Comparison of ENCODE assay signal across 12 mouse cellular contexts in genomic region chr3:130310694-130311305, GRCm38 (mm10).
DNase-seq lines count a peak whose midpoint lies in the region; ATAC-seq lines count a peak whose summit lies in the region.
"Had no signal": no experiment of that assay in that cellular context is flagged by ENCODE, and none has a peak within 500 bp of the region (broad histone marks: within the 10 kb centered on the region; RNA-seq: fewer than 3 reads in every experiment).

No protein-coding gene starts in this region.

- no peaks in the 10 kb centered on the region for H3K9me3 ChIP-seq in lung, embryonic 16.5 days (ENCODE audit: control insufficient read depth, low read length)
- H3K9me3 ChIP-seq in forebrain, embryonic 11.5 days (ENCODE audit: control insufficient read depth, low read length): no peaks in the 10 kb centered on the region
- H3K9me3 ChIP-seq in kidney, embryonic 15.5 days (replicated peaks): no peaks in the 10 kb centered on the region
- H3K9me3 ChIP-seq in midbrain, embryonic 16.5 days (replicated peaks; ENCODE audit: control insufficient read depth, low read length, poor library complexity, severe bottlenecking): no peaks in the 10 kb centered on the region
- H3K9me3 ChIP-seq: heart, embryonic 12.5 days had no signal

- no peaks in the 10 kb centered on the region for H3K36me3 ChIP-seq in lung, embryonic 16.5 days (ENCODE audit: control insufficient read depth, insufficient read depth, low read length)
- no peaks in the 10 kb centered on the region for H3K36me3 ChIP-seq in forebrain, embryonic 11.5 days (ENCODE audit: control insufficient read depth, insufficient read depth, low read length)
- no peaks in the 10 kb centered on the region for H3K36me3 ChIP-seq in kidney, embryonic 15.5 days
- no peaks in the 10 kb centered on the region for H3K36me3 ChIP-seq in midbrain, embryonic 16.5 days (ENCODE audit: control insufficient read depth, insufficient read depth, low read length)
- H3K36me3 ChIP-seq: heart, embryonic 12.5 days had no signal

- no peak overlapping the region for H3K9ac ChIP-seq in lung, embryonic 16.5 days (ENCODE audit: low read length)
- no peak overlapping the region for H3K9ac ChIP-seq in forebrain, embryonic 11.5 days (ENCODE audit: low read length)
- H3K9ac ChIP-seq in kidney, embryonic 15.5 days: no peak overlapping the region
- no peak overlapping the region for H3K9ac ChIP-seq in midbrain, embryonic 16.5 days (ENCODE audit: low read depth, low read length)
- H3K9ac ChIP-seq: heart, embryonic 12.5 days had no signal

- ATAC-seq in lung, embryonic 16.5 days (ENCODE audit: low read depth): peak; percentile 65
- peak; percentile 83 for ATAC-seq in forebrain, embryonic 11.5 days (replicated peaks; ENCODE audit: low FRiP score)
- ATAC-seq in kidney, embryonic 15.5 days (replicated peaks; ENCODE audit: low FRiP score): peak; percentile 70
- ATAC-seq in midbrain, embryonic 16.5 days: peak; percentile 76

- H3K4me2 ChIP-seq in lung, embryonic 16.5 days (ENCODE audit: low read depth, low read length): peak overlapping the region; percentile 14; the same call in 1 of the 2 replicates
- peak overlapping the region; percentile 16; the same call in 1 of the 2 replicates for H3K4me2 ChIP-seq in forebrain, embryonic 11.5 days (ENCODE audit: low read depth, low read length, severe bottlenecking)
- H3K4me2 ChIP-seq in kidney, embryonic 15.5 days: 0 out of 2 replicates have a peak overlapping the region, but pooled peaks have one; percentile 12
- no peak overlapping the region for H3K4me2 ChIP-seq in midbrain, embryonic 16.5 days (ENCODE audit: low read length)
- H3K4me2 ChIP-seq: heart, embryonic 12.5 days had no signal

- peaks cover 10% of the 10 kb centered on the region for H3K4me1 ChIP-seq in lung, embryonic 16.5 days (replicated peaks; ENCODE audit: control insufficient read depth, insufficient read depth, low read length)
- H3K4me1 ChIP-seq in forebrain, embryonic 11.5 days (replicated peaks; ENCODE audit: control insufficient read depth, insufficient read depth, low read length): no peaks in the 10 kb centered on the region; the same call in 1 of the 2 replicates
- H3K4me1 ChIP-seq in kidney, embryonic 15.5 days: peaks cover 15% of the 10 kb centered on the region
- H3K4me1 ChIP-seq in midbrain, embryonic 16.5 days (ENCODE audit: control insufficient read depth, insufficient read depth, low read length): peaks cover 13% of the 10 kb centered on the region; the same call in 1 of the 2 replicates

- H3K27ac ChIP-seq in lung, embryonic 16.5 days (ENCODE audit: low read length): no peak overlapping the region
- no peak overlapping the region for H3K27ac ChIP-seq in forebrain, embryonic 11.5 days (ENCODE audit: low read depth, low read length)
- H3K27ac ChIP-seq in kidney, embryonic 15.5 days: peak overlapping the region; percentile 20; the same call in 1 of the 2 replicates
- H3K27ac ChIP-seq in midbrain, embryonic 16.5 days (ENCODE audit: low read length): no peak overlapping the region

- intact Hi-C loops in left cerebral cortex, postnatal 36 days (cut with DNase I): no loop called here

- DNase-seq in lung, postnatal 36 days: no peak
- no peak for DNase-seq in forebrain, embryonic 11.5 days (ENCODE audit: low spot score)
- DNase-seq in left cerebral cortex, postnatal 36 days (ENCODE audit: low spot score in 2 of 2): no peak
- DNase-seq in adrenal gland, postnatal 14 days: no peak
- DNase-seq in ovary, adult 18-20 months (ENCODE audit: low spot score): no peak
- DNase-seq: cerebellum, adult 2 months; thymus, postnatal 36 days had no signal

- 37% methylated on average over 14 of the region's 14 CpGs for WGBS in lung, embryonic 16.5 days
- 45% methylated on average over 14 of the region's 14 CpGs for WGBS in forebrain, embryonic 11.5 days
- WGBS in kidney, embryonic 15.5 days: 46% methylated on average over 14 of the region's 14 CpGs
- WGBS in midbrain, embryonic 16.5 days: 26% methylated on average over 14 of the region's 14 CpGs

- H3K4me3 ChIP-seq in lung, embryonic 16.5 days (ENCODE audit: low read length): no peak overlapping the region
- H3K4me3 ChIP-seq in forebrain, embryonic 11.5 days (ENCODE audit: low read depth, low read length): no peak overlapping the region
- H3K4me3 ChIP-seq in kidney, embryonic 15.5 days (replicated peaks): no peak overlapping the region
- H3K4me3 ChIP-seq in midbrain, embryonic 16.5 days (ENCODE audit: low read depth, low read length): no peak overlapping the region
- H3K4me3 ChIP-seq: heart, embryonic 12.5 days had no signal

- no peaks in the 10 kb centered on the region for H3K27me3 ChIP-seq in lung, embryonic 16.5 days (ENCODE audit: control insufficient read depth, insufficient read depth, low read depth, low read length)
- no peaks in the 10 kb centered on the region for H3K27me3 ChIP-seq in forebrain, embryonic 11.5 days (ENCODE audit: control insufficient read depth, insufficient read depth, low read length)
- H3K27me3 ChIP-seq in kidney, embryonic 15.5 days: no peaks in the 10 kb centered on the region
- H3K27me3 ChIP-seq in midbrain, embryonic 16.5 days (ENCODE audit: control insufficient read depth, insufficient read depth, low read depth, low read length): no peaks in the 10 kb centered on the region
- H3K27me3 ChIP-seq: CH12.LX; heart, embryonic 12.5 days had no signal
